Mouse (Mus musculus) adrenal gland, postnatal 14 days (tissue): Measurements from ENCODE around the gene Pheta1. TPM values are rescaled to one million over a fixed set of nuclear protein-coding genes. Genes with fewer than 3 reads are reported as not detected.
"Not testable (repeated sequence)": the region's sequence is repeated elsewhere in the genome, so short reads cannot be mapped to it uniquely, and the experiment has no call there.

Experiments used
- DNase-seq: peaks from one replicate; pipeline ENCODE4 v3.0.0; 2021; ENCODE audit warnings: mixed read lengths
- total RNA-seq: library from RNA; stranded (reverse); gene quantifications from 2 replicates; pipeline ENCODE4 v1.2.3, GENCODE M21; 2021

Gene Pheta1
- total RNA-seq, 1 experiment from 2014 or later: 7.1 TPM

GRCm38 (mm10) chr5:121843138-121843905 is 5.5 kb upstream of the Pheta1 start:
- DNase-seq: no peak

GRCm38 (mm10) chr5:121845361-121845760 is 3.4 kb upstream of the Pheta1 start:
- no peak for DNase-seq

GRCm38 (mm10) chr5:121846322-121846721 is 2.5 kb upstream of the Pheta1 start:
- DNase-seq: no peak

- DNase-seq: not testable (repeated sequence)
These were observed 1.5 kb upstream of the Pheta1 start for GRCm38 (mm10) chr5:121847269-121847668.

- peak; percentile 61 for DNase-seq
These were observed 707 bp upstream of the Pheta1 start for GRCm38 (mm10) chr5:121848035-121848519.

GRCm38 (mm10) chr5:121849478-121850349 is 930 bp downstream of the Pheta1 start:
- DNase-seq: peak; percentile 30

- DNase-seq: peak; percentile 58
These were observed 4.7 kb downstream of the Pheta1 start for GRCm38 (mm10) chr5:121853368-121854051.

- DNase-seq: peak; percentile 45
These were observed 6.0 kb downstream of the Pheta1 start for GRCm38 (mm10) chr5:121854768-121855167.

GRCm38 (mm10) chr5:121856740-121857139 is 8.0 kb downstream of the Pheta1 start:
- peak; percentile 53 for DNase-seq

GRCm38 (mm10) chr5:121858427-121858826 is 9.6 kb downstream of the Pheta1 start:
- DNase-seq: no peak

- no peak for DNase-seq
These were observed 13.2 kb downstream of the Pheta1 start for GRCm38 (mm10) chr5:121861964-121862363.

- no peak for DNase-seq
These were observed 15.5 kb downstream of the Pheta1 start for GRCm38 (mm10) chr5:121864330-121864729.

GRCm38 (mm10) chr5:121867963-121868362 is 19.2 kb downstream of the Pheta1 start:
- no peak for DNase-seq

GRCm38 (mm10) chr5:121870832-121871231 is 22.0 kb downstream of the Pheta1 start:
- DNase-seq: no peak

GRCm38 (mm10) chr5:121871515-121872030 is 22.8 kb downstream of the Pheta1 start:
- DNase-seq: peak; percentile 47

GRCm38 (mm10) chr5:121872158-121872557 is 23.4 kb downstream of the Pheta1 start:
- peak; percentile 95 for DNase-seq

GRCm38 (mm10) chr5:121875041-121875440 is 26.3 kb downstream of the Pheta1 start:
- no peak for DNase-seq

- peak; percentile 58 for DNase-seq
These were observed 28.1 kb downstream of the Pheta1 start for GRCm38 (mm10) chr5:121876901-121877300.

GRCm38 (mm10) chr5:121878703-121879102 is 29.9 kb downstream of the Pheta1 start:
- no peak for DNase-seq

- peak; percentile 66 for DNase-seq
These were observed 30.4 kb downstream of the Pheta1 start for GRCm38 (mm10) chr5:121879211-121879610.

- DNase-seq: no peak
These were observed 34.6 kb downstream of the Pheta1 start for GRCm38 (mm10) chr5:121883356-121883755.

- DNase-seq: no peak
These were observed 40.6 kb downstream of the Pheta1 start for GRCm38 (mm10) chr5:121889375-121889774.
